Mouse (Mus musculus) lung, embryonic 16.5 days (tissue): ENCODE results near the gene Zim1. TPM values are rescaled to one million over a fixed set of nuclear protein-coding genes. Genes with fewer than 3 reads are reported as not detected.

Source experiments
- ATAC-seq: fragments of 200-750 bp; cut with Nextera tagmentation; 2 replicates; pipeline ENCODE4 v1.8.0; 2017; ENCODE audit warnings: low read depth, mild to moderate bottlenecking, moderate library complexity
- H3K27ac ChIP-seq: fragments of 300-500 bp; sonication (generic); 2 replicates; pipeline ENCODE4 v1.5.1; 2014; ENCODE audit warnings: mild to moderate bottlenecking, control low read depth, low read length
- H3K27me3 ChIP-seq: fragments of 300-500 bp; sonication (generic); 2 replicates; pipeline ENCODE4 v1.6.1; 2014; ENCODE audit warnings: low read depth, low read length, mixed read lengths; ENCODE audit not compliant: control insufficient read depth, insufficient read depth
- H3K36me3 ChIP-seq: fragments of 300-500 bp; sonication (generic); 2 replicates; pipeline ENCODE4 v1.6.1; 2014; ENCODE audit warnings: low read length; ENCODE audit not compliant: control insufficient read depth, insufficient read depth
- H3K4me1 ChIP-seq: fragments of 300-500 bp; sonication (generic); replicated peaks from 2 replicates; pipeline ENCODE4 v1.6.1; 2014; ENCODE audit warnings: low read length, mixed read lengths; ENCODE audit not compliant: control insufficient read depth, insufficient read depth
- H3K4me2 ChIP-seq: fragments of 300-500 bp; sonication (generic); 2 replicates; pipeline ENCODE4 v1.6.1; 2014; ENCODE audit warnings: low read depth, low read length, control low read depth
- H3K4me3 ChIP-seq: fragments of 300-500 bp; sonication (generic); 2 replicates; pipeline ENCODE4 v1.5.1; 2014; ENCODE audit warnings: mild to moderate bottlenecking, low read length, control low read depth
- H3K9ac ChIP-seq: fragments of 300-500 bp; sonication (generic); 2 replicates; pipeline ENCODE4 v1.6.1; 2014; ENCODE audit warnings: low read length, control low read depth
- H3K9me3 ChIP-seq: fragments of 300-500 bp; sonication (generic); 2 replicates; pipeline ENCODE4 v1.6.1; 2016; ENCODE audit warnings: low read length; ENCODE audit not compliant: control insufficient read depth
- WGBS: fragments of 180-500 bp; shearing (Covaris S2); extraction: QIAGEN DNeasy Blood & Tissue Kit; methylation state at CpG from one replicate; pipeline ENCODE4 v1.1.7; 2014; 5-methylcytosine and 5-hydroxymethylcytosine counted together
- polyA plus RNA-seq: library from polyadenylated mRNA; unstranded; fragments of >200 nt; fragmentation: Nextera tagmentation; extraction: Ambion mirVana; gene quantifications from 2 replicates; pipeline ENCODE4 v1.2.1, GENCODE M21; 2015

Gene Zim1
- 2.0 and 2.5 TPM in 2 replicates for polyA plus RNA-seq

GRCm38 (mm10) chr7:6696241-6697045 is at the start of gene Zim1:
Gene Zim1, minus strand, starts transcription at chr7:6696450.
- H3K9me3 ChIP-seq = no peaks in the 10 kb centered on the region
- no peaks in the 10 kb centered on the region for H3K36me3 ChIP-seq
- ATAC-seq = peak; percentile 100
- H3K27ac ChIP-seq = no peak within 1 kb of the TSS
- peak within 1 kb of the TSS; percentile 72 for H3K9ac ChIP-seq
- H3K4me2 ChIP-seq = peak within 1 kb of the TSS; percentile 86
- WGBS = 8% methylated on average over 32 of the region's 32 CpGs
- no peaks in the 10 kb centered on the region for H3K4me1 ChIP-seq
- no peaks in the 10 kb centered on the region for H3K27me3 ChIP-seq
- H3K4me3 ChIP-seq = peak within 1 kb of the TSS; percentile 62

DNA sequence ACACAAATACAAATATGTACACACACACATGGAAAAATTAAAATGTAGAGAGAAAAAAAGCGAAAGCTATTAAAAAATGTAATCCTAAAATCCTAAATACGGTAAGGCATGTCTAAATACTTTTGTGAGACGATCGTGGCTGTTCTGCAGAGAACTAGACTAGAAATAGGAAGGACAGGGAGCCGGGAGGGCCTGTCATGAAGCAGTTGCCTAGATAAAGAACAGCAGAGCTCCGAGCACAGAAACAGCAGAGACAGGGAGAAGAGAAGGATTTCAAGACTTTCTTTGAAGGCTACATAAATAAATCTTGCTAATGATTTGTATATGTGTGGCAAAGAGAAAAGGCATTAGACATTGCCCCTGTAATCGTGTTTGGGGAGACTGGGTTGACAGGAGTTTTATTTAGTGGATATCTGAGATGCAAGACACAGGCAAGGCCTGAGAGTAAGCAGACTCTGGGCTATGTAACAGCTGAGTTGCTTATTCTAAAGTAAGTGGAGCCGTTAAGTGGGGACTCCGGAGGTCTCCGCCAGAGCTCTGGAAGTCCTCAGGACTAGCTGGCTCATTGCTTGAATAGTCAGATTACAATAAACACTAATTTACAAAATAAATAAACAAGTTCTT is 48.1 kb upstream of the Zim1 start:
- no peak overlapping the region for H3K4me3 ChIP-seq
- H3K27ac ChIP-seq = no peak overlapping the region
- H3K9me3 ChIP-seq = no peaks in the 10 kb centered on the region
- H3K36me3 ChIP-seq = no peaks in the 10 kb centered on the region
- ATAC-seq = 0 out of 2 replicates have a peak, but pooled peaks have one; percentile 23
- no peaks in the 10 kb centered on the region for H3K4me1 ChIP-seq
- WGBS = 31% methylated on average over 10 of the region's 10 CpGs
- H3K9ac ChIP-seq = no peak overlapping the region
- no peak overlapping the region for H3K4me2 ChIP-seq
- H3K27me3 ChIP-seq = no peaks in the 10 kb centered on the region

- Histone ChIP-seq H3K27ac (no peak overlapping the region), H3K4me1 (no peaks in the 10 kb centered on the region), H3K4me2 (no peak overlapping the region), H3K27me3 (no peaks in the 10 kb centered on the region), H3K36me3 (no peaks in the 10 kb centered on the region), H3K4me3 (no peak overlapping the region), H3K9me3 (no peaks in the 10 kb centered on the region), H3K9ac (no peak overlapping the region)
- WGBS = 58% methylated on average over 1 of the region's 1 CpGs
- ATAC-seq = no peak
Observed at GRCm38 (mm10) chr7:6736060-6736459, 39.8 kb upstream of the Zim1 start.

- Histone ChIP-seq H3K27me3 (no peaks in the 10 kb centered on the region), H3K4me2 (peak overlapping the region; percentile 61), H3K9ac (peak overlapping the region; percentile 47; the same call in 1 of the 2 replicates), H3K4me1 (0 out of 2 replicates have a peak, but pooled peaks cover 1% of the 10 kb centered on the region), H3K36me3 (no peaks in the 10 kb centered on the region), H3K4me3 (peak overlapping the region; percentile 64), H3K9me3 (peaks cover 25% of the 10 kb centered on the region), H3K27ac (no peak overlapping the region)
- no peak for ATAC-seq
- 53% methylated on average over 4 of the region's 4 CpGs for WGBS
Observed at GRCm38 (mm10) chr7:6731930-6732329, 35.7 kb upstream of the Zim1 start.

GRCm38 (mm10) chr7:6731373-6731772 is 35.1 kb upstream of the Zim1 start:
- Histone ChIP-seq H3K36me3 (no peaks in the 10 kb centered on the region), H3K4me2 (peak overlapping the region; percentile 61), H3K27me3 (no peaks in the 10 kb centered on the region), H3K9me3 (peaks cover 26% of the 10 kb centered on the region), H3K4me1 (0 out of 2 replicates have a peak, but pooled peaks cover 2% of the 10 kb centered on the region), H3K9ac (no peak overlapping the region), H3K4me3 (peak overlapping the region; percentile 64), H3K27ac (no peak overlapping the region)
- 48% methylated on average over 3 of the region's 3 CpGs for WGBS
- no peak for ATAC-seq

GRCm38 (mm10) chr7:6730801-6731200 is 34.6 kb upstream of the Zim1 start:
- 0 out of 2 replicates have a peak, but pooled peaks cover 2% of the 10 kb centered on the region for H3K4me1 ChIP-seq
- peak overlapping the region; percentile 39; the same call in 1 of the 2 replicates for H3K27ac ChIP-seq
- H3K9me3 ChIP-seq = peaks cover 26% of the 10 kb centered on the region
- H3K4me2 ChIP-seq = peak overlapping the region; percentile 61
- H3K4me3 ChIP-seq = peak overlapping the region; percentile 64
- WGBS = 52% methylated on average over 15 of the region's 15 CpGs
- no peaks in the 10 kb centered on the region for H3K36me3 ChIP-seq
- no peak for ATAC-seq
- no peaks in the 10 kb centered on the region for H3K27me3 ChIP-seq
- peak overlapping the region; percentile 57 for H3K9ac ChIP-seq

- no peaks in the 10 kb centered on the region for H3K27me3 ChIP-seq
- H3K4me2 ChIP-seq = peak within 1 kb of the TSS; percentile 61
- 61% methylated on average over 24 of the region's 24 CpGs for WGBS
- ATAC-seq = peak; percentile 48
- H3K9me3 ChIP-seq = peaks cover 26% of the 10 kb centered on the region
- no peaks in the 10 kb centered on the region for H3K36me3 ChIP-seq
- H3K4me1 ChIP-seq = 0 out of 2 replicates have a peak, but pooled peaks cover 2% of the 10 kb centered on the region
- H3K9ac ChIP-seq = peak within 1 kb of the TSS; percentile 74
- H3K27ac ChIP-seq = peak within 1 kb of the TSS; percentile 94
- peak within 1 kb of the TSS; percentile 64 for H3K4me3 ChIP-seq
Observed at GRCm38 (mm10) chr7:6730241-6730640, 34.0 kb upstream of the Zim1 start, which contains the start of the genes Peg3 and Usp29. Gene Peg3, minus strand, starts transcription at chr7:6730431. Gene Usp29, plus strand, starts transcription at chr7:6730578.

DNA sequence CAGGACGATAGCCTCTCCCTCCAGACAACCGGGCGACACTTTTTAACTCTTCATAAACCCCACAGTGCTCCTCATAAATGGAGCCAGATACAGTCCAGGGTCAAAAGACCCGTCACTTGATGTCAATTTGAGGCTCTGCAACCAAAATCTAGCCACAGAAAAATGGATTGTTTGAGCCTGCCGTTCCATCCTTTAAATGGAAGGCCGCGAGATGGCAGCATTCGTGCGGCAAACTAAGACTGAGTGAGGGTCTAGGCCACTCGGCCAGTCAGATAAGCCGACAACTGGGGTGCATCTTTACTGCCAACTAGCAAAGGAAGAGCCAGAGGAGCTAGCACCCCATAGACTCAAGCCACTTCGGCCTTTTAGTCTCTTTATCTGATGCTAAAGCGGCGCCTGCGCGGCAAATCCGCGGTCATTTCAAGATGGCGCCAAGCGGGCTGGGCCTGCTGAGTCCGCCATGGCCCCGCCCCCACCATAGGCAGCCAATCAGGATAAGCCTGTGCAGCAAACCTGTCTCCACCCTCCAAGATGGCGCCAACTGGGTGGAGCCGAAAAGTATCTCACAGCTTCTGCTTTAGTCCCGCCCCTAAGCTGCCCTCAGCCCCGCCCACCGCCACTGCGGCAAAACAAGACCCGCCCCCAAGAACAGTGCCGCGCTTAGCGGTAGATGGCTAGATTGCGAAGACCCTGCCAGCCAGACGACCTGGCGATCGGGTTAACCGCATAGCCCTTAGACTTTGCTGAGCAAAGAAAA is 33.0 kb upstream of the Zim1 start:
- Histone ChIP-seq H3K36me3 (peaks cover 3% of the 10 kb centered on the region; the same call in 1 of the 2 replicates), H3K27ac (peak overlapping the region; percentile 94), H3K9ac (peak overlapping the region; percentile 74), H3K9me3 (peaks cover 26% of the 10 kb centered on the region), H3K4me1 (0 out of 2 replicates have a peak, but pooled peaks cover 2% of the 10 kb centered on the region), H3K27me3 (no peaks in the 10 kb centered on the region), H3K4me2 (peak overlapping the region; percentile 61), H3K4me3 (peak overlapping the region; percentile 64)
- ATAC-seq = peak; percentile 74
- 44% methylated on average over 37 of the region's 37 CpGs for WGBS
